Mouse (Mus musculus): ENCODE measurements around the gene Purb. TPM values are rescaled to one million over a fixed set of nuclear protein-coding genes. Genes with fewer than 3 reads are reported as not detected.
"Not testable (repeated sequence)": the region's sequence is repeated elsewhere in the genome, so short reads cannot be mapped to it uniquely, and the experiment has no call there.

Gene Purb
- total RNA-seq, 2 experiments from 2014 or later: 49.6 to 53.0 TPM

- no peak for DNase-seq
- intact Hi-C loops (cut with DNase I): no loop called here
These were observed 11.8 kb upstream of the Purb start for GRCm38 (mm10) chr11:6487496-6487895.

GRCm38 (mm10) chr11:6486916-6487315, 11.2 kb upstream of the Purb start:
- DNase-seq: no peak
- intact Hi-C loops (cut with DNase I): no loop called here

DNA sequence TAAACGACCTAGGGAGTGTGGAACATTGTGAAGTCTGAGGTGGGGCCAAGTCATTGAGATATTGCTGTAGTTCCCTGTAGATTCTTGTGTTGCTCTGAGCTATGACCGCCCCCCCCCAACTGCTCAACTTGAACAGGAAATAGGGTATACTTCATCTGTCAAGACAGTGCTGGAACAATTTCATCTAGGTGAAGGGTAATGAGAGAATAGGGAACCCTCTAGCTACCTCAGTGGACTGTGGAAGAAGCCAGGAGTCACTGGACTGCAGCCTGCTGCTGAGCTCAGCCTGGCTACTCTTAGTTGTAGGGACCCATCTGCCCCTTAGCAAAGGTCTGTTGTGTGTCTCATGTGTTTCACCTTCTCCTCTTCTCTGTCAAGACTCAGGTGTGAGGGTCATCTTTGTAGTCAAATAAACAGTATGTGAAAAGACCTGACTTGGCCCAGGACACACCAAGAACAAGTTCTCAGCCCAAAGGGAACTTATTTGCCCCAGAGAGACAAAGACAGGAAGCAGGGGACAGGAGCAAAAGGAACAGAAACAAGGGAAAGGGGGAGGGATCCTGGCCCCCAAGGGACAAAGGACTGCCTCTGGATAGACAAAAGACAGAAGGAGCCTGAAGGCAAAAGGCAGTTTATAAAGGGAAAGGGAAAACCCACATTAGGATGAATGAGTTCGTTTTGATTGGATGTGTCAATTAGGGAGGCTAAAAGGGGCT, 8.7 kb upstream of the Purb start:
- intact Hi-C loops (cut with DNase I): no loop called here
- peak in 1 of 2 experiments; percentile 26 for DNase-seq

- DNase-seq: no peak
- intact Hi-C loops (cut with DNase I): no loop called here
These were observed 7.4 kb upstream of the Purb start for GRCm38 (mm10) chr11:6483103-6483502.

- DNase-seq: peak; percentile 15 to 17
- intact Hi-C loops (cut with DNase I): no loop called here
These were observed 6.0 kb upstream of the Purb start for GRCm38 (mm10) chr11:6481669-6482185.

- intact Hi-C loops (cut with DNase I): no loop called here
- no peak for DNase-seq
These were observed 5.1 kb upstream of the Purb start for GRCm38 (mm10) chr11:6480681-6481405.

DNA sequence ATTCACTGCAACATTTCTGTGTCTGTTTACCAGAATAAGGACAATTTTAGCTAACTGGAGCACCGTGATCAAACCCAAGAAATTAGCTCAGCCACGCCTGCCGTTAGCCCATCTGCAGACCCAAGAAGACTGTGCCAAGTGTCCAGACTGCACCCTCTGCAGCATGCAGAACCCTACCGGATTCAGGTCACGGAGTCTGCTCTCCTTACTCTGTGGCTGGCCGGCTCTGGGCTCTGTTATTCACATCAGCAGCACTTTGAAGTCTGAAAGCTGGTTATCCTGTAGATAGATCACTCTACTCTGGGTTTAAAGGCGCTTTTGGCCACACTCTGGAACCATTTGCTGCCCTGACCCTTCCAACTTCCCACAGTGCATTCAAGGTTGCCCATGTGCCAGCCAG, 4.5 kb upstream of the Purb start:
- intact Hi-C loops (cut with DNase I): no loop called here
- no peak for DNase-seq

GRCm38 (mm10) chr11:6479231-6479630, 3.5 kb upstream of the Purb start:
- intact Hi-C loops (cut with DNase I): no loop called here
- DNase-seq: no peak

DNA sequence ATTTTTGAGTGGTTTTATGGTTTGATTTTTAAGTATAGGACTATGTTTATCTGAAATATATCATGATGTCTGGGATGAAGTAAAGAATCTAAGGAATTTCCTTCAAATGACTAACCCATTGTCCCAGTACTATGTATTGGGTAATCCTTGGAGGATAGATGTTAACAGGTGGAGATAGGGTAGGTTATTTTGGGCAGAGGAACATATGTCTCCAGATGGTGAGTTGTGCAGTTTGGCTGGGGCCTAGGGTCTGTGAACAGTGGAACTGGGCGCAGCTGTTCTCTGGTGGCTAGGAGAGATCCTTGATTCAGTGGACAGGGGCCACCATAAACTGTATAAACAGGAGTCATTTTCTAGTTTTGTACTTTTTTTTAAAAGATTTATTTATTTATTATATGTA, 1.6 kb upstream of the Purb start:
- no peak for DNase-seq
- intact Hi-C loops (cut with DNase I): loop anchor here (2.0 kb wide), 1 partner anchor 49 kb away; no protein-coding TSS in a partner anchor

GRCm38 (mm10) chr11:6476876-6477275, 1.2 kb upstream of the Purb start:
- intact Hi-C loops (cut with DNase I): loop anchor here (2.0 kb wide), 1 partner anchor 50 kb away; no protein-coding TSS in a partner anchor
- no peak for DNase-seq

- DNase-seq: peak; percentile 67 to 69
- intact Hi-C loops (cut with DNase I): loop anchor here (2.0 kb wide), 1 partner anchor 72 kb away; the partner anchor contains the start of gene Ccm2
These were observed 614 bp downstream of the Purb start for GRCm38 (mm10) chr11:6474874-6475731.

DNA sequence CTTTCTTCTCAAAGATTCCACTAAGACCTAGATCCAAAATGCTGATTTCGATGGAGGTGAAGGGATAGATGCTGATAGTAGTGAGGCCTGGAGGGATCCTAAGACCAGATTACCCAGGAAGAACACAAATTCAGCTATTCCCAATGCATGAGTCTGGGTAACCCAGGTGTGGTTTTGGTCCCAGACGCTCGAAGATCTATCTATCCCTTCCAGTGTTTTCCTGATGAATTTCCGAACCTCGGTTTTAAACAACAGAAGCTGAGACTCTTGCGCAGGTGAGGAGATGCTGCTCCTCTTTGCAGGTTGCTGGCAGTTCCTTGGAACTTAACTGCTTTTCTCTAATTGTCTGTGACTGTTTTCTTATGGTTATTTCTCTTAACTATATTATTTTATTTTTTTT, 1.3 kb downstream of the Purb start:
- DNase-seq: no peak
- intact Hi-C loops (cut with DNase I): loop anchor here (2.0 kb wide), 1 partner anchor 72 kb away; the partner anchor contains the start of gene Ccm2

DNA sequence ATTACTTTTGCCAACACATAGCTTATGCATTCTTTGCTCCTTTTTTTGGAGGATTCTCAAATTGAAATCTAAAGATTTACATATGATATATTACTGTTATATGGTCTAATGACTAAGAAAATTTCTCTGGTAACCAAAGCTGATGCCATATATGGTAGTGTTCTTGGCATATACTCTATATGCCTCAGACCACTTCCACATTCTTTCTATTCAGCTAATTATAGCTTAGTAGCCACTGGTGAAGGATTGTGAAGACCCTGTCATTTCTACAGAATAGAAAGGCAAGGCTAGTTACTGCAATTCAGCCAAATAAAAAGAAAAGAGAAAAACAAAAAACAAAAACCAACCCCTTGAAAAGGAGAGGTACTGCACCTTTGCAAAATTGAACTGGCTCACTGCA, 3.6 kb downstream of the Purb start:
- DNase-seq: no peak
- intact Hi-C loops (cut with DNase I): no loop called here

- no peak for DNase-seq
- intact Hi-C loops (cut with DNase I): no loop called here
These were observed 4.2 kb downstream of the Purb start for GRCm38 (mm10) chr11:6471493-6471892.

DNA sequence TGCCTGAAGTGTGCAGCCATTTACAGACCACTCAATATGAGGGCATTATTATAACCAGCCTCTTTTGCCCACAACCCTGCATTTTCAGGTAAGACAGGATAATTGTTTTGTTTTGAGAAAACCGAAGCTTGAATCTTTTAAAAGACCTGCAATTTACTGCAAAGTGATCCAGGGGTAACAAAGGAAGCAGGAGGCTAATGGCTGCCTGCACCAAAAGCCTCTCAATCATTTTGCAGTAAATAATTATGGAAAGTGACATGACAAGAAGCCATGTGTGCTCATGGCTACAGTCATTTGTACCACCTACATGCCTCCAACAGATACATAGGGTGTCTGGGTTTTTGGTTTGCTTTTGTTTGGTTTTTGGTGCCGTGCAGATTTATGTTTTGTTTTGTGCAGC, 4.7 kb downstream of the Purb start:
- intact Hi-C loops (cut with DNase I): no loop called here

DNA sequence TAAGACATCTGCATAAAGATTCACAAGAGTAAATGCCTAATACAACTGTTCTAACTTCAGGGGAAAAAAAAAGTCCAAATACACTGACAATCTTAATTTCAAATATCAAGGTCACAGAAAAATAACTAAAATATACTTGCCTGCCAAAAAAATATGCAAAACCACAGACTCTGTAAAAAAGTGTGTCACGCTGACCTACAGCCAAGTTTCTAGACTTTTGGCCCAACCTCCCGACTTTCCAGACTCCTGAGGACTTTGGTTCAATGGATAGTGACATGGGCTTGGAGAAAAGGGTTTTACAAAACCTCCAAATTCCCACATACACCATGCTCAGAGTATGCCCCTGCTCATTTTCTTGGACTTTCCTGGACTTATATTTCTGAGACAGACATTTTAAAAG, 7.2 kb downstream of the Purb start:
- peak in 1 of 2 experiments; percentile 23 for DNase-seq
- intact Hi-C loops (cut with DNase I): no loop called here

More for the DNA sequence above, 4.7 kb downstream of the Purb start:
- no peak for DNase-seq

GRCm38 (mm10) chr11:6465122-6465521, 10.6 kb downstream of the Purb start:
- peak; percentile 54 to 72 for DNase-seq

GRCm38 (mm10) chr11:6463159-6463837, 12.4 kb downstream of the Purb start:
- no peak for DNase-seq
- intact Hi-C loops (cut with DNase I): no loop called here

More at GRCm38 (mm10) chr11:6465122-6465521, 10.6 kb downstream of the Purb start:
- intact Hi-C loops (cut with DNase I): loop anchor here (2.0 kb wide), 1 partner anchor 26 kb away; no protein-coding TSS in a partner anchor

GRCm38 (mm10) chr11:6456083-6456482, 19.6 kb downstream of the Purb start:
- no peak for DNase-seq
- intact Hi-C loops (cut with DNase I): no loop called here

DNA sequence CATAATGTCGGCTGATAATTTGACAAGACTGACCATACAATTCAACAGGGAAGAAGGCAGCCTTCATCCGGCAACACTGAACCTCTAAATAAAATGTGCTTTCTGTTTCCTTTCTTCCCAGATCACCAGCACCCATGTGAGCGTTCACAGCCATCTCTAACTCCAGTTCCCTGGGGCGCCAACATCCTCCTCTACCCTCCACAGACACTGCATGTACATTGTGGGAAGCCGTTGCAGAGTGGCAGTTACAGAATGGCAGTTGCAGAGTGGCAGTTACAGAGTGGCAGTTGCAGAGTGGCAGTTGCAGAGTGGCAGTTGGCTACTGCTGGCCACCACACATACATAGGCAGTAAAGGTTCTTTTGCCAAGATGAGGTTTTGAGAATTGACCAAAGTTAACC, 27.6 kb downstream of the Purb start:
- DNase-seq; intact Hi-C loops (cut with DNase I): not testable (repeated sequence)

Measured in heart, postnatal 14 days (tissue).